Mouse (Mus musculus) heart, postnatal 36 days (tissue): ENCODE measurements around the gene Sco1. TPM values are rescaled to one million over a fixed set of nuclear protein-coding genes. Genes with fewer than 3 reads are reported as not detected.
"Not testable (repeated sequence)": the region's sequence is repeated elsewhere in the genome, so short reads cannot be mapped to it uniquely, and the experiment has no call there.

ENCODE experiments used
- DNase-seq, 2 experiments: peaks; one replicate each; pipeline ENCODE4 v3.0.0; 2021 to 2022
- intact Hi-C: fragments of 180-260 bp; cut with DNase I; formaldehyde crosslinking; loops from one replicate; pipeline ENCODE4 v1.15.1; 2025
- total RNA-seq, 2 experiments: library from RNA; stranded (reverse); gene quantifications; 2 replicates each; pipeline ENCODE4 v1.2.3; 2021

The Sco1 gene
- 10 to 100 TPM; 17.9 to 21.2 TPM for total RNA-seq

GRCm38 (mm10) chr11:67052321-67052952 is at the start of gene Sco1, which contains the start of gene Adprm:
TSS of gene Sco1 (plus strand) at chr11:67052670.
TSS of gene Adprm (minus strand) at chr11:67052594.
- peak; percentile 87 to 90 for DNase-seq
- intact Hi-C loops: loop anchor here (2.0 kb wide), 1 partner anchor 28 kb away; the partner anchor contains the start of gene Tmem220

GRCm38 (mm10) chr11:67002911-67003310 is 49.6 kb upstream of the Sco1 start:
- intact Hi-C loops: no loop called here
- DNase-seq: no peak

GRCm38 (mm10) chr11:67007961-67008360 is 44.5 kb upstream of the Sco1 start:
- intact Hi-C loops: no loop called here

DNA sequence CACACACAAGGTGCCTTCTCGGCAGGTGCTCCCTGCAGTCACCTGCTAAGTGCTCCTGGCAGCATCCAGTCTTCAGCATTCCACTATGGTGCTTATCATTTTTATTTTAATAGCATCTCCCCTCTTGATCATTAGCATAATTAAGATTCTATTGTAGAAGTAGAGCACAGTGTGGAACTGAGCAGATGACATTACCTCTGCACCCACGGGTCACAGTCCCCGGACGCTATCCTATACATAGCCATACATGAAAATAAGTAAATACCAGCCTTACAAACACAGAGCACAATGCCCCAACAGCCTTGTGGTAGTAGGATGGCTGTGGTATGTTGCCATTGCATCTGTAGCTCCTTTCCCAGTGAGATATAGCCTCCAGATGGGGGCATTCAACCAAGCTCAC is 43.9 kb upstream of the Sco1 start:
- intact Hi-C loops: no loop called here
- DNase-seq: no peak

More at GRCm38 (mm10) chr11:67007961-67008360, 44.5 kb upstream of the Sco1 start:
- DNase-seq: no peak

DNA sequence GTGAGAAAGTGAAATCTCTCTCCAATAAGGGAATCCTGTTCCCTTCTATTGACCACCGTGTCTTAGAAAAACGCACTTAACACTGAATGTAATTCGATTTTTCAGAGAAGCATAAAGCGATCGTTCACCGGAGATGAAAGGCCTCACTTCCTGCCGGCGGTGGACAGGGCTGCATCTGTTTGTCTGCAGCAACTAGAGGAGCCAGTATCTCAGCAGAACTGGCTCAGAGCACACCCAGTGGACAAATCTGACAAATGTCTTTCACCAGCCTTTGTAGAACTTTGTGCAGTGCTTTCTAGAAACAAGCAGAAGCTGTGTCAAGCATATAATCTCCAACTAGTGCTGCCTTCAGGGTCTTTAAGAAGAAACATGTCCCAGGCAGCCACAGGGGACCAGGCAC is 42.0 kb upstream of the Sco1 start:
- DNase-seq: no peak
- intact Hi-C loops: no loop called here

- intact Hi-C loops: no loop called here
- DNase-seq: no peak
Observed at GRCm38 (mm10) chr11:67011635-67012034, 40.8 kb upstream of the Sco1 start.

GRCm38 (mm10) chr11:67017801-67018591 is 34.5 kb upstream of the Sco1 start:
- intact Hi-C loops: no loop called here
- peak in 1 of 2 experiments; percentile 28 for DNase-seq

GRCm38 (mm10) chr11:67019711-67020475 is 32.6 kb upstream of the Sco1 start:
- intact Hi-C loops: loop anchor here (2.0 kb wide), 1 partner anchor 35 kb away; no protein-coding TSS in a partner anchor
- DNase-seq: no peak

DNA sequence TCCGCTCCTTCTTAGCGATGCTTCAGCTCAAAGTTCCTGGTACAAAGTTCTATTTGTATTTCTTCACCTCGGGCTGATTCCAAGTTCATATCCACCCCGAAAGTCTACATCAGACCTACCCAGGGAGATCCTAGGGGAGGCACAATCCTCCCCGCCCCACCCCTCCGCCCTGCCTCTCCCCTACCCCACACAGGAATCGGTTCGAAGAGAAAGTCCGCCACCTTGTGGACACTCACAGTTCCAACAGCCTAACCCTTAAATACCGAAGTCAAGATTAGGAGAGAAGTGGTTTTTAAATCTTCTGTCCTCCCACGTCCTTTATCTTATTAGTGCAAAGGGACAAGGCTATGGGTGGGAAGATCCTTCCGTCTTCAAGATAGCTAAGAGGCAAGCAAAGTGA is 31.5 kb upstream of the Sco1 start:
- intact Hi-C loops: loop anchor here (1.0 to 2.0 kb wide), 2 partner anchors 36 to 115 kb away; no protein-coding TSS in a partner anchor
- peak; percentile 70 to 73 for DNase-seq

DNA sequence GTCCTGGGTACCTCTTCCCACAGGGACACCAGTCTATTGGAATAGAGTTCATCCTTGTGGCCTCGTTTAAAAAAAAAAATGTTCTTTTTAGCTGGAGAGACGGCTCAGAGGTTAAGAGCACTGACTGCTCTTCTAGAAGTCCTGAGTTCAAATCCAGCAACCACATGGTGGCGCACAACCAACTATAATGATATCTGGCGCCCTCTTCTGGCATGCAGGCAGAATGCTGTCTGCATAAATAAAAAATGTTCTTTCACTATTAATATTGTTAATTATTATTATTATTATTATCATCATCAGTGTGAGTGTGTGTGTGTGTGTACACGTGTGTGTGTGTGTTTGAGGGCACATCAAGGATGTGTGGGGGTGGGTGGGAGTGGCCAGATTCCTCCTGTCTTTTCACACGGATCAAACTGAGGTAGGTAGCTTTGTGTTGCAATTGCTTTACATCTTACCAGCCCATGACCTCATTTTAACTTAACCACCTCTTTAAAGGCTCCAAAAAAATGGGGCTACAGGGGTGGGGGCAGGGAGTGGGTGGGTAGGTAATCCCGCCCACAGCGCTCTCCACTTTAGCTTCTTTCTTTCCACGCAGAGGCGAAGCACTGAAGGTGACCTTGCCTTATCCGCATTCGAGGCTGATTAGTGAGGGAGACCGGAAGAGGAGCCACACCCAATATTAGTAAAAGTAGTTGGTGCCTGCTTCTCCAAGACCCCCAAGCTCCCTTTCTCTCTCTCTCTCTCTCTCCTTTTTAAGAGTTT is 29.9 kb upstream of the Sco1 start:
- intact Hi-C loops: no loop called here
- DNase-seq: peak in 1 of 2 experiments; percentile 13

- intact Hi-C loops: not testable (repeated sequence)
Observed at GRCm38 (mm10) chr11:67023191-67023590, 29.3 kb upstream of the Sco1 start.

GRCm38 (mm10) chr11:67023802-67024340 is 28.6 kb upstream of the Sco1 start:
- no peak for DNase-seq
- intact Hi-C loops: loop anchor here (1.0 to 2.0 kb wide), 2 partner anchors 29 to 56 kb away; partner anchors contain the start of genes Adprm and Sco1

More at GRCm38 (mm10) chr11:67023191-67023590, 29.3 kb upstream of the Sco1 start:
- DNase-seq: not testable (repeated sequence)

- DNase-seq: peak; percentile 90 to 93
- intact Hi-C loops: loop anchor here (1.0 to 5.0 kb wide), 4 partner anchors 28 to 77 kb away; partner anchors contain the start of genes Adprm and Sco1
Observed at GRCm38 (mm10) chr11:67024867-67025477, 27.5 kb upstream of the Sco1 start, which contains the start of gene Tmem220. TSS of gene Tmem220 (plus strand) at chr11:67025154.

GRCm38 (mm10) chr11:67030904-67031602 is 21.4 kb upstream of the Sco1 start:
- intact Hi-C loops: no loop called here
- no peak for DNase-seq

- intact Hi-C loops: no loop called here
Observed at GRCm38 (mm10) chr11:67031603-67031915, 20.9 kb upstream of the Sco1 start.

GRCm38 (mm10) chr11:67034775-67035485 is 17.5 kb upstream of the Sco1 start:
- intact Hi-C loops: no loop called here
- DNase-seq: no peak

More at GRCm38 (mm10) chr11:67031603-67031915, 20.9 kb upstream of the Sco1 start:
- no peak for DNase-seq

DNA sequence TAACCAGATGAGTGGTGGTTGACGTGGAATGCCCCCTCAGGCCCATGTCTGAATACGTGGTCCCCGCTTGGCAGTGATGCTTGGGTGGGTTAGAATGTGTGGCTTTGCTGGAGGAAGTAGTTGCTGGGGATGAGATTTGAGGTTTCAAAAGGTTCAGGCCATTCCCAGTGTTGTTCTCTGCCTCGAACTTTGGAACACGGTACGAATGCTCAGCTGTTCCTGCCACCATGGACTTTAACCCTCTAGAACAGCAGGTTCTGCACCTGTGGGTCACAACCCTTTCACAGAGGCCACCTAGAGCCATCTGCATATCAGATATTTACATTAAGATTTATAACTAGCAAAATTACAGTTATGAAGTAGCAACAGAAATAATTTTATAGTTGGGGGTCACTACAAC is 16.2 kb upstream of the Sco1 start:
- intact Hi-C loops: no loop called here
- DNase-seq: no peak

- DNase-seq: no peak
- intact Hi-C loops: no loop called here
Observed at GRCm38 (mm10) chr11:67036892-67037291, 15.6 kb upstream of the Sco1 start.
